Mouse (Mus musculus) stomach, embryonic 15.5 days (tissue): ENCODE data around the gene Hoxd8. TPM values are rescaled to one million over a fixed set of nuclear protein-coding genes. Genes with fewer than 3 reads are reported as not detected.
A peak's percentile ranks its signal among the peaks of the same experiment; 100 is the strongest.

ENCODE experiments used
- ATAC-seq: fragments of 200-750 bp; cut with Nextera tagmentation; 2 replicates; pipeline ENCODE4 v1.8.0; 2017; ENCODE audit warnings: low read depth, moderate number of reproducible peaks, moderate TSS enrichment; ENCODE audit not compliant: insufficient read depth, low FRiP score
- H3K27ac ChIP-seq: fragments of 300-500 bp; sonication (generic); 2 replicates; pipeline ENCODE4 v1.5.1; 2015; ENCODE audit warnings: mild to moderate bottlenecking, inconsistent platforms
- H3K27me3 ChIP-seq: fragments of 300-500 bp; sonication (generic); replicated peaks from 2 replicates; pipeline ENCODE4 v1.6.1; 2015; ENCODE audit warnings: inconsistent platforms
- H3K36me3 ChIP-seq: fragments of 300-500 bp; sonication (generic); 2 replicates; pipeline ENCODE4 v1.6.1; 2015; ENCODE audit warnings: inconsistent platforms
- H3K4me1 ChIP-seq: fragments of 300-500 bp; sonication (generic); 2 replicates; pipeline ENCODE4 v1.6.1; 2015; ENCODE audit warnings: inconsistent platforms
- H3K4me2 ChIP-seq: fragments of 300-500 bp; sonication (generic); 2 replicates; pipeline ENCODE4 v1.6.1; 2015; ENCODE audit warnings: mild to moderate bottlenecking, inconsistent platforms
- H3K4me3 ChIP-seq: fragments of 300-500 bp; sonication (generic); replicated peaks from 2 replicates; pipeline ENCODE4 v1.5.1; 2015; ENCODE audit warnings: inconsistent platforms
- H3K9ac ChIP-seq: fragments of 300-500 bp; sonication (generic); 2 replicates; pipeline ENCODE4 v1.6.1; 2015; ENCODE audit warnings: inconsistent platforms
- H3K9me3 ChIP-seq: fragments of 300-500 bp; sonication (generic); 2 replicates; pipeline ENCODE4 v1.6.1; 2016; ENCODE audit warnings: inconsistent platforms
- WGBS: fragments of 180-500 bp; shearing (Covaris S2); methylation state at CpG from one replicate; pipeline ENCODE4 v1.1.7; 2015; 5-methylcytosine and 5-hydroxymethylcytosine counted together
- polyA plus RNA-seq: library from polyadenylated mRNA; unstranded; fragments of >200 nt; fragmentation: Nextera tagmentation; extraction: Ambion mirVana; gene quantifications from 2 replicates; pipeline ENCODE4 v1.2.1, GENCODE M21; 2015

Gene Hoxd8
- polyA plus RNA-seq, 1 experiment from 2014 or later = 3.2 TPM

DNA sequence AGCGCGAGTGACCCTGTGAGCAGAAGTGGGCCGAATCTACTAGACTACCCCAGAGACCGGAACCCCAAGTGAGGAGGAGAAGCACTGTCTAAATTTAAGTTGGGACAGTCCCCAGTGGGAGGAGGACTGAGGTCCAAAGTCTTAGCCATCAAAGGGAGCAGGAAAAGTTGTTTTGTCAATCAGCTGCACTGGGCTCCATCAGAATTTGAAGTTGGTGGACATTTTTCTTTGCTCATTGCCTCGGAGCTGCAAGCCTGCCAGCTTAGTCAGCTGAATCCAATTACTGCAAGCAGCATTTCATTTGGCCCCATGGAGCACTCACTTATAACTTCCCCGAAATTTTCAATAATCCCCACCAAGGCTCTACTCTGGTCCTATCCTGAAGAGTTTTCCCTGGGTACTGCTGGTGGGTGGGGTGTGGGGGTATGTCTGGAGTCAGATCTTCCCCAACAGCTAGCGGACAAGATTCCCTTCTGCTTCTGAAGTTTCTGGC is 33.2 kb downstream of the Hoxd8 start:
- no peak for ATAC-seq
- peaks cover 91% of the 10 kb centered on the region for H3K27me3 ChIP-seq
- H3K27ac ChIP-seq = no peak overlapping the region
- no peaks in the 10 kb centered on the region for H3K36me3 ChIP-seq
- H3K4me2 ChIP-seq = no peak overlapping the region
- H3K4me1 ChIP-seq = 0 out of 2 replicates have a peak, but pooled peaks cover 6% of the 10 kb centered on the region
- no peak overlapping the region for H3K9ac ChIP-seq
- H3K4me3 ChIP-seq = 0 out of 2 replicates have a peak overlapping the region, but pooled peaks have one; percentile 0
- no peaks in the 10 kb centered on the region for H3K9me3 ChIP-seq
- WGBS = 16% methylated on average over 7 of the region's 7 CpGs

- Histone ChIP-seq H3K4me3 (no peak overlapping the region), H3K9ac (no peak overlapping the region), H3K27me3 (peaks cover 92% of the 10 kb centered on the region), H3K36me3 (no peaks in the 10 kb centered on the region), H3K4me2 (no peak overlapping the region), H3K4me1 (0 out of 2 replicates have a peak, but pooled peaks cover 6% of the 10 kb centered on the region), H3K27ac (no peak overlapping the region), H3K9me3 (no peaks in the 10 kb centered on the region)
- whole genome bisulfite sequencing = 1% methylated on average over 20 of the region's 20 CpGs
- ATAC-seq = no peak
These were observed 34.4 kb downstream of the Hoxd8 start for GRCm38 (mm10) chr2:74738623-74739475.

DNA sequence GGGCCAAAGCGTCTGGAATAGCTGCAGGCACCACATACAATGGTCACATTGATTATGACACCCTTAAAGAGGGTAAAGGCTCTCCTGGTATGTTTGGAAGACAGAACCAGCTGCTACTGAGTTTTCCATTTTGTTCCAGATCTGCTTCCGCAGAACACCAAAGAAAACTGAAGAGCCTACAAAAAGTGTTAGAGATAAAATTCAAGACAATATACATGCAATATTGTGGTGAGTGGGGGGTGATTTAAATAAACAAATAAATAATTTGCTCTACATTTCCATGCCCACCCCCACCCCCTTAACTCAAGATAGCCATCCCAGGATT is 35.0 kb downstream of the Hoxd8 start:
- Histone ChIP-seq H3K4me2 (no peak overlapping the region), H3K27me3 (peaks cover 94% of the 10 kb centered on the region), H3K9me3 (no peaks in the 10 kb centered on the region), H3K4me1 (0 out of 2 replicates have a peak, but pooled peaks cover 6% of the 10 kb centered on the region), H3K27ac (no peak overlapping the region), H3K9ac (no peak overlapping the region), H3K36me3 (no peaks in the 10 kb centered on the region), H3K4me3 (no peak overlapping the region)
- 18% methylated on average over 2 of the region's 2 CpGs for WGBS
- no peak for ATAC-seq

DNA sequence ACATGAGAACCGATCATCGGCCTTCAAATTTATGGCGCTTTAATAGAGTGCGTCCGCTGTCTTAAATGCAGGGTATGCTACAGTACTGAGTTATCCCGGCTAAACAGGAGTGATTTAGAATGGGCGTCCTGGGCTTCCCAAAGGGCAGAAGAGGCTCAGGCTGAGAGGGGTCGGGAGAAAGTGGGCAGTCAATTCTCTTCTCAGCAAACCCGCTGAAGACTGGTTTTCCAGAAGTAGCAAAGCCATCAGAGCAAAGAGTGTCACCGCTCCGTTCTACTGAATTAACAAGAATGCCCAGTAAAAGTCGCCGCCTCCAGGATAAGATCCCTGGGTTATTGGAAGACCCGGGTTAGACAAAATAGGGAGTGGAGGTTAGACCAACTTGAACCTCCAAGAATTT is 35.5 kb downstream of the Hoxd8 start:
- no peak overlapping the region for H3K4me3 ChIP-seq
- 5% methylated on average over 14 of the region's 14 CpGs for WGBS
- no peak overlapping the region for H3K27ac ChIP-seq
- 0 out of 2 replicates have a peak, but pooled peaks cover 6% of the 10 kb centered on the region for H3K4me1 ChIP-seq
- H3K9ac ChIP-seq = no peak overlapping the region
- H3K27me3 ChIP-seq = peaks cover 94% of the 10 kb centered on the region
- no peaks in the 10 kb centered on the region for H3K36me3 ChIP-seq
- H3K4me2 ChIP-seq = 0 out of 2 replicates have a peak overlapping the region, but pooled peaks have one; percentile 35
- ATAC-seq = no peak
- no peaks in the 10 kb centered on the region for H3K9me3 ChIP-seq

DNA sequence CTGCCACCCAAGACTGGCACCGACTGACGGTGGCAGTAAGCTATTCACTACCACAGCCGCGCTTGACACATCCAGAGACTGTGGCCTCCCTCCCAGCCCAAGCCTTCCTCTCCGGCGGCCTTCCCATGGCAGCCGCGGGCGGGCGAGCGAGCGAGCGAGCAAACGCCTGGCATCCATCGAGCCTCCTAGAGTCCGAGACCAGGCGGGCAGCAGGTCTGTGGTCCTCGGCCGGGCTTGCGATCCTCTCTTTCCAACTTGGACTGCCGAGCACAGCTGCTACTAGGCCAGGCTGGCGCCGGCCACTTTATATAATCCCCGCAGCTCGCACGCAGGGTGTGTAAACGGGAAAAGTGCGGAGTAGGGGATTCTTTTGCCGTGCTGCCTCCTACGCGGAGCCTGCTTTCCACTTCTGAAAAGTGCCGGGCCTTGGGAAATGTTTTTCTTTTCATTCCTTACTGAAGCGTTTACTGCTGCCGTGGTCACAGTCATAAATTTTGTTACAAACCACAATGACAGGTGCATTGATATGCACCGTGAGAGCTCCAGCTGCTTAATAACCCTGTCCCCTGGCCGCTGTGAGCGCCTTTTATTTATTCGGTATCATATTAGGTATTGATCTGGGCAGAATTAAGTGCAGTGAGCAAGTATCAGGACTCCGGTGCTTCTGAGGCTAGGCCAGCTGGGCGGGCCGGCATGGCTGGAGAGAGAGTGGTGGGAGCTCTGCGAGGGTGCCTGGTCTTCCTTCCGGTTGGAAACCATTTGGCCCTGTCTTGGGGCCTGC is 36.1 kb downstream of the Hoxd8 start:
- no peak overlapping the region for H3K27ac ChIP-seq

DNA sequence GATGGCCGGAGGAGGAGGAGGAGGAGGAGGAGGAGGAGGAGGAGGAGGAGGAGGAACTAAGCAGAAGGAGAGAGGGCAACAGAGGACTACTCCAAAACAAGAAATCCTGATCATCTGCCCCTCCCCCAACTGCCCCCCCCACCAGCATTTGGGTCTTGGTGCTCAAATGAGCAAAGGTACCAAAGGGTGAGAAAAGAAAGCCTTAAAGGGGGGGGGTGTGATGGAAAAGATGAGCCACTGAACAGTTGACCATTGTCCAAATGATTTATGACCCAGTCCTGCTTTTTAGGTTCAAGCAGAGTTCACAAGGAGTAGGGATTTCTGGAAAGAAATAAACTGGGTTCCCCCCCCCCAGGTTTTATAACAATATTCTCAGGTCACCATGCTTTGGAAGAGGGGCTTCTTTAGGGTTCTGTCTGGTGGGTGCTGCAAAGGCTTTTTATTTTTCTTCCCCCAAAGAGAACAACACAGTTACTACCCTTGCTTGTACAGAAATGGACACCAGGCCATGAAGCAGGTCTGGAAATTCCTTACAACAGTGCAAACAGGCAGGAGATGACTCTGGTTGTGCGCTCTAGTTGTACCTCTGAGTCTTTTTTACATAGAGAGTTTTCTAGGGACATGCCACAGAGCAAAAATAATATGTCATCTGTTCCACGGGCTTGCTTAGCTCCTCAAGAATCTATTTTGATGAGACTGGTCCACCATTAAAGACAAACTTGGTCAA is 37.0 kb downstream of the Hoxd8 start:
- Histone ChIP-seq H3K9me3 (no peaks in the 10 kb centered on the region), H3K27ac (no peak overlapping the region), H3K4me1 (peaks cover 2% of the 10 kb centered on the region; the same call in 1 of the 2 replicates), H3K4me2 (no peak overlapping the region), H3K27me3 (peaks cover 94% of the 10 kb centered on the region), H3K36me3 (no peaks in the 10 kb centered on the region), H3K4me3 (no peak overlapping the region), H3K9ac (no peak overlapping the region)
- 37% methylated on average over 2 of the region's 3 CpGs for WGBS
- no peak for ATAC-seq

More for the DNA sequence above, 36.1 kb downstream of the Hoxd8 start:
- Histone ChIP-seq H3K27me3 (peaks cover 94% of the 10 kb centered on the region), H3K4me1 (0 out of 2 replicates have a peak, but pooled peaks cover 6% of the 10 kb centered on the region), H3K9me3 (no peaks in the 10 kb centered on the region), H3K36me3 (no peaks in the 10 kb centered on the region), H3K9ac (no peak overlapping the region), H3K4me3 (no peak overlapping the region), H3K4me2 (peak overlapping the region; percentile 35; the same call in 1 of the 2 replicates)
- no peak for ATAC-seq
- 2% methylated on average over 43 of the region's 43 CpGs for WGBS

GRCm38 (mm10) chr2:74741979-74742277 is 37.5 kb downstream of the Hoxd8 start:
- Histone ChIP-seq H3K9ac (no peak overlapping the region), H3K4me3 (no peak overlapping the region), H3K4me1 (peaks cover 7% of the 10 kb centered on the region; the same call in 1 of the 2 replicates), H3K4me2 (no peak overlapping the region), H3K9me3 (no peaks in the 10 kb centered on the region), H3K36me3 (no peaks in the 10 kb centered on the region), H3K27ac (no peak overlapping the region), H3K27me3 (peaks cover 94% of the 10 kb centered on the region)
- no peak for ATAC-seq

GRCm38 (mm10) chr2:74745540-74746297 is 41.3 kb downstream of the Hoxd8 start:
- 11% methylated on average over 6 of the region's 6 CpGs for WGBS
- H3K9ac ChIP-seq = no peak overlapping the region
- H3K27ac ChIP-seq = no peak overlapping the region
- no peaks in the 10 kb centered on the region for H3K9me3 ChIP-seq
- H3K36me3 ChIP-seq = no peaks in the 10 kb centered on the region
- no peak overlapping the region for H3K4me2 ChIP-seq
- ATAC-seq = no peak
- peaks cover 18% of the 10 kb centered on the region for H3K4me1 ChIP-seq
- H3K4me3 ChIP-seq = no peak overlapping the region
- H3K27me3 ChIP-seq = peaks cover 93% of the 10 kb centered on the region

GRCm38 (mm10) chr2:74746298-74746921 is 42.0 kb downstream of the Hoxd8 start:
- peak overlapping the region; percentile 42 for H3K4me2 ChIP-seq
- H3K27me3 ChIP-seq = peaks cover 96% of the 10 kb centered on the region
- peaks cover 18% of the 10 kb centered on the region for H3K4me1 ChIP-seq
- H3K4me3 ChIP-seq = peak overlapping the region; percentile 23
- no peaks in the 10 kb centered on the region for H3K36me3 ChIP-seq
- WGBS = 6% methylated on average over 58 of the region's 58 CpGs
- H3K27ac ChIP-seq = no peak overlapping the region
- no peak for ATAC-seq
- H3K9ac ChIP-seq = no peak overlapping the region
- H3K9me3 ChIP-seq = no peaks in the 10 kb centered on the region

DNA sequence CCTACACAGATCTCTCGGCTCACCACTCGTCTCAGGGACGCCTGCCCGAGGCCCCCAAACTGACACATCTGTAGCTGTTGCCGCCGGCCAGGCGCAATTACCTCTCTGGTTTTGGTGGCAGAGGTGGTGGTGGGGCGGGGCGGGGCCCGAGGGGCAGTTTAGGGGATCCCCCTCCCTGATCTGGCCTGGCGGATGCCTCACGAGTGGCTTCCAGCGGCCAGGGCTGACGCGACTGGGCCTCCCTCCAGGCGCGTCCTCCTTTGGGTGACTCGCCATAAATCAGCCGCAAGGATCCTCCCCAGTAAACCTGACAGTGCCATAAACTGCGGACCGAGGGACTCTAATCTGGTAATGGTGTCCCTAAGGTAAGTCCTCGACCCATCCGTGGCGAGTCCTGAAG is 42.6 kb downstream of the Hoxd8 start:
- Histone ChIP-seq H3K4me2 (peak overlapping the region; percentile 42), H3K27me3 (peaks cover 96% of the 10 kb centered on the region), H3K36me3 (no peaks in the 10 kb centered on the region), H3K9me3 (no peaks in the 10 kb centered on the region), H3K9ac (no peak overlapping the region), H3K27ac (no peak overlapping the region), H3K4me3 (peak overlapping the region; percentile 23), H3K4me1 (peaks cover 18% of the 10 kb centered on the region)
- ATAC-seq = no peak
- 7% methylated on average over 24 of the region's 24 CpGs for WGBS

GRCm38 (mm10) chr2:74747661-74748141 is 43.3 kb downstream of the Hoxd8 start:
- peaks cover 96% of the 10 kb centered on the region for H3K27me3 ChIP-seq
- no peak overlapping the region for H3K27ac ChIP-seq
- H3K36me3 ChIP-seq = no peaks in the 10 kb centered on the region
- H3K4me1 ChIP-seq = peaks cover 21% of the 10 kb centered on the region
- H3K9ac ChIP-seq = no peak overlapping the region
- no peak for ATAC-seq
- H3K9me3 ChIP-seq = no peaks in the 10 kb centered on the region
- 25% methylated on average over 11 of the region's 11 CpGs for WGBS
- H3K4me3 ChIP-seq = no peak overlapping the region
- no peak overlapping the region for H3K4me2 ChIP-seq
